Mouse (Mus musculus) stomach, embryonic 16.5 days (tissue): Measurements from ENCODE around the gene Wnt9b. TPM values are rescaled to one million over a fixed set of nuclear protein-coding genes. Genes with fewer than 3 reads are reported as not detected.

Experiments used
- ATAC-seq: fragments of 200-750 bp; cut with Nextera tagmentation; 2 replicates; pipeline ENCODE4 v1.8.0; 2017; ENCODE audit warnings: moderate number of reproducible peaks, moderate TSS enrichment; ENCODE audit not compliant: insufficient read depth, low FRiP score
- H3K27ac ChIP-seq: fragments of 300-500 bp; sonication (generic); 2 replicates; pipeline ENCODE4 v1.5.1; 2014; ENCODE audit warnings: low read length
- H3K27me3 ChIP-seq: fragments of 300-500 bp; sonication (generic); 2 replicates; pipeline ENCODE4 v1.6.1; 2014; ENCODE audit warnings: low read length, control low read depth, mixed read lengths; ENCODE audit not compliant: control insufficient read depth, insufficient read depth
- H3K36me3 ChIP-seq: fragments of 300-500 bp; sonication (generic); 2 replicates; pipeline ENCODE4 v1.6.1; 2014; ENCODE audit warnings: low read length; ENCODE audit not compliant: control insufficient read depth, insufficient read depth
- H3K4me1 ChIP-seq: fragments of 300-500 bp; sonication (generic); 2 replicates; pipeline ENCODE4 v1.6.1; 2014; ENCODE audit warnings: low read length, control low read depth, mixed read lengths; ENCODE audit not compliant: control insufficient read depth, insufficient read depth
- H3K4me2 ChIP-seq: fragments of 300-500 bp; sonication (generic); 2 replicates; pipeline ENCODE4 v1.6.1; 2014; ENCODE audit warnings: low read depth, low read length, mixed read lengths
- H3K4me3 ChIP-seq: fragments of 300-500 bp; sonication (generic); replicated peaks from 2 replicates; pipeline ENCODE4 v1.5.1; 2014; ENCODE audit warnings: mild to moderate bottlenecking, low read length
- H3K9ac ChIP-seq: fragments of 300-500 bp; sonication (generic); 2 replicates; pipeline ENCODE4 v1.6.1; 2014; ENCODE audit warnings: low read length
- H3K9me3 ChIP-seq: fragments of 300-500 bp; sonication (generic); replicated peaks from 2 replicates; pipeline ENCODE4 v1.6.1; 2016; ENCODE audit warnings: low read length, control low read depth; ENCODE audit not compliant: control insufficient read depth
- WGBS: fragments of 180-500 bp; shearing (Covaris S2); extraction: QIAGEN DNeasy Blood & Tissue Kit; methylation state at CpG from one replicate; pipeline ENCODE4 v1.1.7; 2014; 5-methylcytosine and 5-hydroxymethylcytosine counted together
- polyA plus RNA-seq: library from polyadenylated mRNA; unstranded; fragments of >200 nt; fragmentation: Nextera tagmentation; extraction: Ambion mirVana; gene quantifications from 2 replicates; pipeline ENCODE4 v1.2.1, GENCODE M21; 2015

Wnt9b gene
- polyA plus RNA-seq, 1 experiment from 2014 or later, result 0.06 TPM

GRCm38 (mm10) chr11:103734411-103735045, 15.1 kb downstream of the Wnt9b start:
- Histone ChIP-seq H3K27ac (no peak overlapping the region), H3K4me2 (no peak overlapping the region), H3K9me3 (no peaks in the 10 kb centered on the region), H3K4me3 (no peak overlapping the region), H3K36me3 (no peaks in the 10 kb centered on the region), H3K9ac (no peak overlapping the region), H3K4me1 (peaks cover 11% of the 10 kb centered on the region; the same call in 1 of the 2 replicates), H3K27me3 (no peaks in the 10 kb centered on the region; the same call in 1 of the 2 replicates)
- WGBS, result 61% methylated on average over 4 of the region's 5 CpGs
- ATAC-seq, result no peak

DNA sequence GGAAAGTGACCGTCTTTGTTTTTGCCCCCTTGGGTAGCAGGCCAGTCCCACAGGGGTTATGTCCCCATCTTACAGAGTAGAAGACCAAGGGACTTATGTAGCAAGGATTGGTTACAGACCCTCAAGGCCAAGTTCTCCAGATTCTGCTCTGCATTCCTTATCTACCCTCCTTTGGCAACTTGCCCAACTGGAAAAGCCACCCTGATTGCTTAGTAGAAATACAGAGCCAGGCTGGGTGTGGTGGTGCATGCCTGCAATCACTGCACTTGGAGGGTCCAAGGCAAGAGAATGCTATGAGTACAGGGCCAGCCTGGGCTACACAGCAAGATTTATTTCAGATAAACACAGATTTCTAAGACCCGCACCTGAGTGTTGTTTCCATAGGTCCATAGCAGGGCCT, 15.7 kb downstream of the Wnt9b start:
- Histone ChIP-seq H3K27ac (no peak overlapping the region), H3K9me3 (no peaks in the 10 kb centered on the region), H3K4me2 (no peak overlapping the region), H3K4me1 (peaks cover 11% of the 10 kb centered on the region; the same call in 1 of the 2 replicates), H3K9ac (no peak overlapping the region), H3K36me3 (no peaks in the 10 kb centered on the region), H3K4me3 (no peak overlapping the region), H3K27me3 (no peaks in the 10 kb centered on the region; the same call in 1 of the 2 replicates)
- 79% methylated on average over 2 of the region's 2 CpGs for WGBS
- ATAC-seq, result no peak

DNA sequence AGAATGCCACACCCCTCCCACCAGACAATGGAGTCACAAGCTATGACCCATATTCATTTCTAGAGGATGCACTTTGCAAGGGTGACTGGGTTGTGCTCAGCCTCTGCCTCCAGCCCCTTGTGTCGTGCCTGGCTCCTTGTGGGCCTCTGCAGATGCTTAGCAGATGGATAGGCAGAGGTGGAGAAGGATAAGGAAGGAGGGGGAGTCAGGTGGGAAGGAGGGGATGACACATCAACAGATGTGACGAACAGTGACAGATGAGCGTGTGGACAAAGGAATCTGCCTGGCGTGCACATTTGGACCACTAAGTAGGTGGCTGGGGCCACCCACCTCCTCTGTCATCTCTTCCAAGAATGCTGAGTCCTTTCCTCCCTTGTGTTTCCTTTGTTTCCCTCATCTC, 16.6 kb downstream of the Wnt9b start:
- ATAC-seq, result no peak
- Histone ChIP-seq H3K9ac (no peak overlapping the region), H3K4me1 (peaks cover 11% of the 10 kb centered on the region; the same call in 1 of the 2 replicates), H3K9me3 (no peaks in the 10 kb centered on the region), H3K36me3 (no peaks in the 10 kb centered on the region), H3K27ac (no peak overlapping the region), H3K4me3 (no peak overlapping the region), H3K27me3 (no peaks in the 10 kb centered on the region; the same call in 1 of the 2 replicates), H3K4me2 (no peak overlapping the region)
- 79% methylated on average over 4 of the region's 4 CpGs for WGBS

DNA sequence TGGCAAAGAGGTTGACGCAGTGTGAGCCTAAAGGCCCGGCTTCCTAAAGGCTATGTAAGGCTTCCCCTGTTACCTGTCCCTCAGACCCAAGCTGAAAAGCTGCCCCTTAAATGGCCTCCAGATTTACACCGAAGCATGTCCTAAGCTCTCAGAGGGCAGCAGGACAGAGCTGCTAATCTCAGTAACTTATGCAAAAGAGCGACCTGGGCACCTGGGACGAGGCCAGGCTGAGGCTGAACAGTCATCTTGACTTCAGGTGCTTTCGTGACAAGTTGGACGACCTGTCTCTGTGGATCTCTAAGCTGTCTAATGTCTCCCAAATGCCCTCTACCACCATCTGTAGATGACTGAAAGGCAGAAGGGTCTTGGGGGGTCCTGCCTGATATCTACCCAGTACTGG, 17.3 kb downstream of the Wnt9b start:
- Histone ChIP-seq H3K4me3 (no peak overlapping the region), H3K4me1 (peaks cover 11% of the 10 kb centered on the region; the same call in 1 of the 2 replicates), H3K9ac (no peak overlapping the region; the same call in 1 of the 2 replicates), H3K4me2 (no peak overlapping the region), H3K36me3 (no peaks in the 10 kb centered on the region), H3K9me3 (no peaks in the 10 kb centered on the region), H3K27ac (no peak overlapping the region), H3K27me3 (no peaks in the 10 kb centered on the region; the same call in 1 of the 2 replicates)
- WGBS, result 85% methylated on average over 7 of the region's 7 CpGs
- ATAC-seq, result no peak

GRCm38 (mm10) chr11:103731594-103731993, 18.0 kb downstream of the Wnt9b start:
- Histone ChIP-seq H3K9ac (no peak overlapping the region), H3K27me3 (no peaks in the 10 kb centered on the region; the same call in 1 of the 2 replicates), H3K4me1 (peaks cover 11% of the 10 kb centered on the region; the same call in 1 of the 2 replicates), H3K4me3 (no peak overlapping the region), H3K4me2 (no peak overlapping the region), H3K27ac (no peak overlapping the region), H3K9me3 (no peaks in the 10 kb centered on the region), H3K36me3 (no peaks in the 10 kb centered on the region)
- WGBS, result 69% methylated on average over 9 of the region's 9 CpGs
- ATAC-seq, result 0 out of 2 replicates have a peak, but pooled peaks have one; percentile 6

- Histone ChIP-seq H3K4me2 (no peak overlapping the region), H3K36me3 (no peaks in the 10 kb centered on the region), H3K27me3 (no peaks in the 10 kb centered on the region; the same call in 1 of the 2 replicates), H3K9me3 (no peaks in the 10 kb centered on the region), H3K4me1 (0 out of 2 replicates have a peak, but pooled peaks cover 6% of the 10 kb centered on the region), H3K4me3 (no peak overlapping the region), H3K27ac (no peak overlapping the region), H3K9ac (no peak overlapping the region)
- ATAC-seq, result no peak
- 71% methylated on average over 9 of the region's 9 CpGs for WGBS
These were observed 20.2 kb downstream of the Wnt9b start for GRCm38 (mm10) chr11:103729282-103729985.

- no peaks in the 10 kb centered on the region for H3K9me3 ChIP-seq
- no peak overlapping the region for H3K9ac ChIP-seq
- H3K27me3 ChIP-seq, result no peaks in the 10 kb centered on the region
- no peaks in the 10 kb centered on the region for H3K36me3 ChIP-seq
- ATAC-seq, result no peak
- WGBS, result 68% methylated on average over 11 of the region's 11 CpGs
- peaks cover 10% of the 10 kb centered on the region; the same call in 1 of the 2 replicates for H3K4me1 ChIP-seq
- no peak overlapping the region for H3K27ac ChIP-seq
- no peak overlapping the region for H3K4me3 ChIP-seq
- H3K4me2 ChIP-seq, result no peak overlapping the region
These were observed 25.3 kb downstream of the Wnt9b start for GRCm38 (mm10) chr11:103724331-103724771.

DNA sequence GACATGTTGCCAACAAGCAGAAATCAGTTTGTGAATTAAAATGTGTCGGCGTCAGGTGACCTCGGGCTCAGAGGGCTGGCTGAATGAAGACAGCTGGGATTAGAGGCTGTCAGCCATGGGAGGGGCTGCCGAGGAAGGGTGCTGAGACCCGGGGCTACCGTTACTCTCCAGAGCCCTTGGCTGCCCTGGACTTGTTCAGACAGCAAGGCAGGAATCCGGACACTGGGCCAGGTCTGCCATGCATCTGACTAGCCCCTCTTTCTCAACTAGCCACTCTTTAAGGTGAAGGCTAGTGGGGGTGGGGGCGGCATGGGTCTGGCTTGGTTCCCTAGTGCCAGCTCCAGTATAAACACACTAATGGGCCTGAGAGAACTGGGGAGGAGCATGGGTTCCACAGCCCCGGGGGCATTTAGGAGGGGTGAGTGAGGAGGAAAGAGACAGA, 27.6 kb downstream of the Wnt9b start:
- 9% methylated on average over 9 of the region's 9 CpGs for WGBS
- H3K27me3 ChIP-seq, result no peaks in the 10 kb centered on the region
- H3K27ac ChIP-seq, result no peak overlapping the region
- H3K36me3 ChIP-seq, result no peaks in the 10 kb centered on the region
- no peak; the same call in 1 of the 2 replicates for ATAC-seq
- 0 out of 2 replicates have a peak overlapping the region, but pooled peaks have one; percentile 9 for H3K9ac ChIP-seq
- peak overlapping the region; percentile 50 for H3K4me2 ChIP-seq
- no peaks in the 10 kb centered on the region for H3K9me3 ChIP-seq
- H3K4me3 ChIP-seq, result peak overlapping the region; percentile 26
- H3K4me1 ChIP-seq, result peaks cover 10% of the 10 kb centered on the region; the same call in 1 of the 2 replicates
